Mouse (Mus musculus): ENCODE data around the gene Kcnab3. TPM values are rescaled to one million over a fixed set of nuclear protein-coding genes. Genes with fewer than 3 reads are reported as not detected.

Gene Kcnab3
- polyA plus RNA-seq, 1 experiment from 2014 or later: 0.23 TPM

DNA sequence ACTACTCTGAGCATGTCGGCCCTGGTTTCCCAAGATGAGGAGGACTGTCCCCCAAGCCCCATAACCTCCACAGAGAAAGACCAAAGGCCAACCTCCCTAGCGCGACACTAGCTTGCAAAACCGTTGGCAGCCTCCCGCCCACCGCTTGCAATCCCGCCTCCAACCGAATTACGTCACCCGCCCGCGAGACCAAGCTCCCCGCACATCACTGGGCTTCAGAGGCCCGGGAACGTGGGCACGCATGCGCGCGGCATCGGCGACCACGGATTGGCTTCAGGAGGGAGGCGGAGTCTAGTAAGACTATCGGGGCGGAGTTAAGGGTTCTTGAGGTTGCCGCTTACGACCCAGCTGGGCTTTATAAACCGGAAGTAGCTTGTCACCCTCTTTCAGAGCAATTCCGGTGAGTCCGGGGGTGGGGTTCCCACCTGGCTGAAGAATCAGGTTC, 2.4 kb upstream of the Kcnab3 start, which contains the start of the genes Cntrob and Trappc1:
Gene Cntrob, minus strand, starts transcription at position 109 of the 445 bp plus-strand sequence.
Gene Trappc1, plus strand, starts transcription at position 314 of the 445 bp plus-strand sequence.
- peak within 1 kb of the TSS; percentile 82 for H3K27ac ChIP-seq
- H3K4me3 ChIP-seq (ENCODE audit: inconsistent target): peak within 1 kb of the TSS; percentile 94
- WGBS (ENCODE audit: missing documents): 2% methylated on average over 30 of the region's 30 CpGs

DNA sequence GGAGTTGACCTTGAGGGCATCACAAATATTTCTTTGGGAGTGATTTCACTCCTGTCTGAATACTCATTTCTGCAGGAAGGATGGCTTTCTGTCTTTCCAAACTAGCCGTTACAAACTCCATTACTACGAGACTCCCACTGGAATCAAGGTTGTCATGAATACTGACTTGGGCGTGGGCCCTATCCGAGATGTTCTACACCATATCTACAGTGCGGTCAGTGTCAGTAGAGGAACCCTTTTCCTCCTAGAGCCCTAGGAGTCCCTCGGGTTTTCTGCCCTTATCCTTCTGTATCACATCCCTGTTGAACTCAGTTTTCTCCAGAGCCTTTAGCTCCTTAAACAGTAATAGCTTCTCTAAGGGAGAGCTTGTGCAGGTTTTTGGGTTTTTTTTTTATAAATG, 1.3 kb upstream of the Kcnab3 start:
- WGBS (ENCODE audit: missing documents): 90% methylated on average over 6 of the region's 6 CpGs
- no peaks in the 10 kb centered on the region for H3K36me3 ChIP-seq (ENCODE audit: inconsistent target)
- peak overlapping the region; percentile 94 for H3K4me3 ChIP-seq (ENCODE audit: inconsistent target)
- H3K79me2 ChIP-seq (ENCODE audit: inconsistent target): peaks cover 11% of the 10 kb centered on the region
- H3K27ac ChIP-seq: peak overlapping the region; percentile 82

More for the DNA sequence above, 2.4 kb upstream of the Kcnab3 start, which contains the start of the genes Cntrob and Trappc1:
- Histone ChIP-seq H3K79me2 (ENCODE audit: inconsistent target) (peaks cover 11% of the 10 kb centered on the region), H3K36me3 (ENCODE audit: inconsistent target) (no peaks in the 10 kb centered on the region)

DNA sequence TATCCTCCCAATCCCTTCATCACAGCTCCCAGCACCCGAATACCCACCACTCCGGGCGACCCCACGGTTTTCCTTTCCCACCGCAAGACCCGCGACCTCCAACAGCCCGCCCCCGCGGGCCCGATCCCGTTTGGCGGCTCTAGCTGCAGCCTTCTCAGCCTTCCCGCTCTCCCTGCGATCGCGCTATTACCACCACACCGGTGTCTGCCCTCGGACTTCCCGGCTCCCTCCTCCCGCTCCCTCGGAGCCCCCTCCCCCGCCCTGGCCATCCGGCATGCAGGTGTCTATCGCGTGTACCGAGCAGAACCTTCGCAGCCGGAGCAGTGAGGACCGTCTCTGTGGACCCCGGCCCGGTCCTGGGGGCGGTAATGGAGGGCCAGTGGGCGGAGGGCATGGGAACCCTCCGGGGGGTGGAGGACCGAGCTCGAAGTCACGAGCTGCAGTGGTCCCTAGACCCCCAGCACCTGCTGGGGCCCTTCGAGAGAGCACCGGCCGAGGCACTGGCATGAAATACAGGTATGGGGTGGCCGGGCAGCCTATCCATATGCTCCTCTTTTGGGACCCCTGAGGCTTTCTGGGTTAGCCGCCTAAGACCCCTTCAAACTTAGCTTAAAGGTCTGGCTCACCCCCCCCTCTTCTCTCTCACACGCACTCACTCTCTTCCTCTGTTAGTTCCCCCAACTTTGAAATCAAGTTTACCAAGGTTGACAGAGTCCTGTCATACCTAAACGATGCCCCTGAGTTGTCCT, 524 bp downstream of the Kcnab3 start:
- peaks cover 11% of the 10 kb centered on the region for H3K79me2 ChIP-seq (ENCODE audit: inconsistent target)
- WGBS (ENCODE audit: missing documents): 5% methylated on average over 45 of the region's 45 CpGs
- peak overlapping the region; percentile 82; the same call in 1 of the 2 replicates for H3K27ac ChIP-seq
- H3K4me3 ChIP-seq (ENCODE audit: inconsistent target): peak overlapping the region; percentile 12; the same call in 1 of the 2 replicates
- no peaks in the 10 kb centered on the region for H3K36me3 ChIP-seq (ENCODE audit: inconsistent target)

DNA sequence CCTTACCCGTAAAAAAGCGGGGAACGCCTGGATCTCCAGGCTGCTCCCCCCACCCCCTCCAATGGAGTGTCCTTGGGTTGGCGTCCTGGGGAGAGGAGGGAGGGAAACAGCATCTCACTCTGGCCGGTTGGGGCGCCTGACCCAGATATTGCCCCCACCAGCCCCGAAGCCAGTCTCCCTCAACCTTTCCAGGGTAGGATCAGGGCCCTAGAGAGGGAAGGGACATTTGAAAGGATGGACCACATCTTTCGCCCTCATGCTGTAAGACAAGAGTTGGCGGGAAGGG, 1.0 kb downstream of the Kcnab3 start:
- Histone ChIP-seq H3K27ac (no peak overlapping the region), H3K4me3 (ENCODE audit: inconsistent target) (no peak overlapping the region), H3K79me2 (ENCODE audit: inconsistent target) (peaks cover 11% of the 10 kb centered on the region), H3K36me3 (ENCODE audit: inconsistent target) (no peaks in the 10 kb centered on the region)
- 44% methylated on average over 9 of the region's 9 CpGs for WGBS (ENCODE audit: missing documents)

DNA sequence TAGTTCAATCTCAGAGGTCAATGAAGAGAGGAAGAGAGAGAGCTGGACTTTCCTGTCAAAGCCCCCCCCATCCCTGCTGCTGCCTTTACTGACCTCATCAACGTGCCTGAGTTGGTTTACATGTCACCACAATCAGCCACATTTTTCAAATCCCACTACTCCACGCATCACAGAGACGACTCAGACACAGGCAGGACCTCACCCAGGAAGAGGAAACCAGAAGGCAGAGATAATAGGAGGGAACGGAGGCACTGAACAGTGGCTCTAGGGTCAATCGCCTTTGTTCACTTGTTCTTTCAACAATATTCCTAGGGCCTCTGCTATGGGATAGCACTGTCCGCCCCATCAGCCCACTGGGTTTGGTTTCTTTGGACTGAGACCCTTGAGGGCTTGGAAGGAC, 1.6 kb downstream of the Kcnab3 start:
- no peaks in the 10 kb centered on the region for H3K36me3 ChIP-seq (ENCODE audit: inconsistent target)
- no peak overlapping the region for H3K27ac ChIP-seq
- H3K4me3 ChIP-seq (ENCODE audit: inconsistent target): no peak overlapping the region
- peaks cover 11% of the 10 kb centered on the region for H3K79me2 ChIP-seq (ENCODE audit: inconsistent target)
- WGBS (ENCODE audit: missing documents): 42% methylated on average over 6 of the region's 6 CpGs

DNA sequence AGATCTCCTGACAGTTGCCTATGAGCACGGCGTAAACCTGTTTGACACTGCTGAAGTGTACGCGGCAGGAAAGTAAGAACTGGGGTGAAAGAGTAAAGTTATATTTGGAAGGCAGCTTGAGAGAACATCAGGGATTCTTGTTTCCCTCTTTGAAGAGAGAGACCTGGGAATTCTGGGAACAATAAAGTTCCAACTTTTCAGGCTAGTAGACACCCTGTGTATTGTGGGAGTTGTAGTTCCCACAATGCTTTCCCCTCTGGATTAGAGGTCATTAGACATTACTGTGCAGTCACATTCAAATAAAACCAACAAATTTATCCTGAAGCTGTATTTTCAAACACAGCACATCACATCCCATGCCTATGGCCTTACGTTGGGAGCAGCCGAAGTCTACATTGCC, 2.5 kb downstream of the Kcnab3 start:
- Histone ChIP-seq H3K4me3 (ENCODE audit: inconsistent target) (no peak overlapping the region), H3K27ac (no peak overlapping the region), H3K36me3 (ENCODE audit: inconsistent target) (no peaks in the 10 kb centered on the region), H3K79me2 (ENCODE audit: inconsistent target) (peaks cover 11% of the 10 kb centered on the region)
- 88% methylated on average over 6 of the region's 6 CpGs for WGBS (ENCODE audit: missing documents)

DNA sequence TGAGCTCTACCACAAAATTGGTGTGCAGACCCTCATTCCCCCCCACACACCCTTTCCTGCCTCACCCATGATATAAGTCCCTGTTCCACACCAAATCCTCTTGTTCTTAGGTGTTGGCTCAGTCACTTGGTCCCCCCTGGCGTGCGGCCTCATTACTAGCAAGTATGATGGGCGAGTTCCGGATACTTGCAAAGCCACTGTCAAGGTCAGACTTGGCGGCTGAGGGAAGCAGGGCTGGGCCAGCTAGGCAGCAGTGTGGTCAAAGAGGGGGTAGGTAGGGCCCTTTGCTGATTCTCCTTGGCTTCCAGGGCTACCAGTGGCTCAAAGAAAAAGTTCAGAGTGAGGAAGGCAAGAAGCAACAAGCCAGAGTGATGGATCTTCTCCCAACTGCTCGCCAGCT, 5.1 kb downstream of the Kcnab3 start:
- Histone ChIP-seq H3K36me3 (ENCODE audit: inconsistent target) (no peaks in the 10 kb centered on the region), H3K79me2 (ENCODE audit: inconsistent target) (no peaks in the 10 kb centered on the region), H3K27ac (no peak overlapping the region), H3K4me3 (ENCODE audit: inconsistent target) (no peak overlapping the region)
- WGBS (ENCODE audit: missing documents): 92% methylated on average over 6 of the region's 6 CpGs

DNA sequence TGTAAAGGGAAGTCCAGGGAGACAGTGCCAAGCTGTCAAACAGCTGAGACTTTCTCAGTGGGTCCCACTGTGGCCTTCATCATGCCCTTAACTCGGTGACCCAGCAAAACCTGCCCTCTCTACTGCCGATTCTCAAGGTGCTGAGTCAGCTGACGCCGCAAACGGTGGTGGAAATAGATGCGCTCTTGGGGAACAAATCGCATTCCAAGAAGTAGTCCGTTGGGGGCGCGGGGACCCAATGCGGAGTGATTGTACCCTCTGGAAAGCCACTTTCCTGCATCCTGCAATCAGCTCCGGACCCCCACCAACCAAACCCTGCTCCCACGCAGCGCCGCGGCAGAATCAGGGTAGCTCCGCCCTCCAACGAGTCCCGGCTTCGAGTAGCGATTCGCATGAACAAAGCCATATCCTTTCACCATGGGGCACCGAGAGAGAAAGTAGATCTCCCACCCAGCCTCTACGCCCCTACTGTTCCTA, 5.9 kb downstream of the Kcnab3 start:
- Histone ChIP-seq H3K36me3 (ENCODE audit: inconsistent target) (no peaks in the 10 kb centered on the region), H3K27ac (0 out of 2 replicates have a peak overlapping the region, but pooled peaks have one; percentile 4), H3K79me2 (ENCODE audit: inconsistent target) (no peaks in the 10 kb centered on the region), H3K4me3 (ENCODE audit: inconsistent target) (peak overlapping the region; percentile 42)
- 2% methylated on average over 24 of the region's 24 CpGs for WGBS (ENCODE audit: missing documents)

DNA sequence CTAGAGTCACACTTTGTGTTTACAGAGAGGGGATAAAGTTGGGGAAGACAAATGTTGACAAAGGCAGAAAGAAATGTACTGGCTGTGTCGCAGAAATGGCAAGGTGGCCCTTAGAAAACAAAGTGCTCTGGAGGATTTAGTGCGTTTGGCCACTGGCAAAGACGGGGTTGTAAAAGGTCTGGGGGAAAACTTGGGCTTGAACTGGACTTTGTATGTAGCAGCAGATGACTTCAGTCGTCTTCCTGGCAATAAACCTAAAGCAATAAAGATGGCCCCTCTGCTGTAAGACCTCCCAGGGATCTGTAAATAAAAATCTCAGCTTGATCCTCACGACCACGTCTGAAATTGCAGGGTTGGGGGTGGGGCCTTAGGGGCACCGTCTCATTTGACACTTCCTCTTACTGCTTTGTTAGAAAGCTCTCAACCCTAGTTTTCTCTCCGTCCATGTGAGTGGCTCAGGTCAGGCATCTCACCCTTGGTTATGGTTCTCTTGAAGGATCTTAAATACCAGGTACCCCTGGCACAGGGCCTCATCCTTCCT, 6.7 kb downstream of the Kcnab3 start:
- no peaks in the 10 kb centered on the region for H3K79me2 ChIP-seq (ENCODE audit: inconsistent target)
- whole genome bisulfite sequencing (ENCODE audit: missing documents): 47% methylated on average over 8 of the region's 8 CpGs
- no peak overlapping the region for H3K27ac ChIP-seq
- no peaks in the 10 kb centered on the region for H3K36me3 ChIP-seq (ENCODE audit: inconsistent target)
- H3K4me3 ChIP-seq (ENCODE audit: inconsistent target): no peak overlapping the region

DNA sequence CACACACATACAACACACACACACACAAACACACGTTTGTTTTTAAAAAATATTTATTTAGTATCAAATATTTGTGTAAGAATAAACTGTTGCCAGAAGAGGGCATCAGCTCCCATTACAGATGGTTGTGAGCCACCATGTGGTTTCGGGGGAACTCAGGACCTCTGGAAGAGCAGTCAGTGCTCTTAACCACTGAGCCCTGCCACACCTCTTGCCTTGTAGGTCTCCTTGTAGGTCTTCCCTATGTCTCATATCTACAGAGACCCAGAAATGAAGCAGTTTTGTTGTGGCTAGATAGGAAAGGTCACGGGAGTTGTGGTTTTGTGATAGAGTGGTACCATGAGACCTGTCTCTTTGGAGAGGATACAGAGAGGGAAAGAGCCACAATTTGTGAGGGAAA, 7.9 kb downstream of the Kcnab3 start:
- WGBS (ENCODE audit: missing documents): 19% methylated on average over 2 of the region's 3 CpGs
- Histone ChIP-seq H3K36me3 (ENCODE audit: inconsistent target) (no peaks in the 10 kb centered on the region), H3K4me3 (ENCODE audit: inconsistent target) (no peak overlapping the region), H3K27ac (no peak overlapping the region), H3K79me2 (ENCODE audit: inconsistent target) (no peaks in the 10 kb centered on the region)

DNA sequence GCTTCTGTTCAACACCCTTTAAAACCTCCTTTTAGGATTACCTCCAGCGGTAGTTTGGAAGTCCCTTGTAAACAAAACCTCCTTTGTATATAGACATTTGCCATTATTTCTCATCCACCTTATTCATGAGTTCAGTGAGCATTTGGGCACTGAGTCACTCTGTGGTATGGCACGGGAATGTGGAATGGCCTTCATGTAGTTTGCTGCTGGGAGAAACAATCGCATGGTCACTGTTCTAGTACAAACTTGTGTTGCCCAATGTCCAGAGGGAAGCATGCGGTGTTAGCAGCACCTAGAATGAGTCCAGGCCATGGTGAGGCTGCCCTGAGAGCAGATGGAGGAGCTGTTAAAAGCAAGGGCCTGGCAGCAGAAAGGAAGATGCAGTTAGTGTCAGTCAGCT, 8.7 kb downstream of the Kcnab3 start:
- H3K27ac ChIP-seq: no peak overlapping the region
- 85% methylated on average over 4 of the region's 4 CpGs for WGBS (ENCODE audit: missing documents)
- H3K4me3 ChIP-seq (ENCODE audit: inconsistent target): no peak overlapping the region
- no peaks in the 10 kb centered on the region for H3K79me2 ChIP-seq (ENCODE audit: inconsistent target)
- H3K36me3 ChIP-seq (ENCODE audit: inconsistent target): no peaks in the 10 kb centered on the region

DNA sequence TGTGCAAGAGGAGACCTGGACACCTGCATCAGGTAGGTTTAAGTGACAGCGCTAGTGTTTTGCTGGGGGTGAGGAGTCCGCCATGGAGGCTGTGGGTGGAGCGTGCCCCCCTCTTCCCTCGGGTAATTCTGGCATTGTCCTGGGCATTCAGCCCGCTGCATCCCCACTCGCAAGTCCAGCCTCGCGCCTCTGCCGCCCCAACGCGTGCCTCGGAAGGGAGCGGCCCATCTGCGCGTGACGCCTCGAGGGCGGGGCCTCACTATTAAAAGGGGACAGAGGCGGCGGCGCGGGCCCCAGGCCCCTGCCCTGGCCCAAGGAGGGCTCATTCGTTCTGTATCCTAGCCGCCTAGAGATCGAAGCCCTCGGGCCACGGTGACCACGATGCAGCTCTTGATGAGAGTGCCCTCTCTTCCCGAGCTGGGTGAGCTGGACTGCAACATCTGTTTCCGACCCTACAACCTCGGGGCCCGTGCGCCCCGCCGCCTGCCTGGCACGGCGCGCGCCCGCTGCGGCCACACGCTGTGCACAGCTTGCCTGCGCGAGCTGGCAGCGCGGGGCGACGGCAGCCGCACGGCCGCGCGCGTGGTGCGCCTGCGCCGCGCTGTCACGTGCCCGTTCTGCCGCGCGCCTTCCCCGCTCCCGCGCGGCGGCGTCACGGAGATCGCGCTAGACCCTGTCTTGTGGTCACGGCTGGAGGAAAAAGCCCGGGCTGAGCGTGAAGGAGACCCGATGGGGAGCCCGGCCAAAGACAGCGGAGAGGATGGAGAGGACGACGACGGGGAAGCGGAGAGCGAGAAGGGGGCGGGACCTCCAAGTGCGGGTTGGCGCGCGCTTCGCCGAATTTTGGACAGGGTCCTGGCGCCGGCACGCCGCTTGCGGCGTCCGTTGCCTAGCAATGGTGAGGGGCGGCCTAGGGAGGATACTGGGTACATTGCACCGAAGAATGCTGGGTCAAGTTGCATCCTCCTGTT, 14.4 kb downstream of the Kcnab3 start, which contains the start of gene Rnf227:
Gene Rnf227, plus strand, starts transcription at position 301 of the 971 bp plus-strand sequence.
- no peak within 1 kb of the TSS for H3K27ac ChIP-seq
- 5% methylated on average over 99 of the region's 99 CpGs for WGBS (ENCODE audit: missing documents)

DNA sequence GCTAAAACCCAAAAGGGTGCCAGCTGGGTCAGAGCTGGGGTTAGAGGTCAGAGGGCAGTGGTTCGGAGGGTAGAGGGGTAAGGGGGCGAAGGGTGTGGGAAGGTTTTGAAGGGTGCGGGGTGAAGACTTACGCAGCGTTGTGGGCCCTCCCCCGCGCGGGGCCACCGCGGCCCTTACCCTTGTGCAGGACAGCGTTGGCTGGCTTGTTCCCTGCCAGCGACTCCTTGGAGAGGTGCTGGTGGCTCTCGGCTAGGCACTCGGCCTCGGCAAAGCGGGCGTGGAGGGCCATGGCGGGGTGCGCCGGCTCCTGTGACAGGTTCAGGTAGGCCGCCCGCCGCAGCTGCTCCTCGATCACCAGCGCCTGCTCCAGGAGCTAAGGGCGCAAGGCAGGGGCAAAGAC, 20.4 kb downstream of the Kcnab3 start:
- Histone ChIP-seq H3K79me2 (ENCODE audit: inconsistent target) (no peaks in the 10 kb centered on the region), H3K4me3 (ENCODE audit: inconsistent target) (no peak overlapping the region), H3K27ac (no peak overlapping the region), H3K36me3 (ENCODE audit: inconsistent target) (peaks cover 51% of the 10 kb centered on the region)
- WGBS (ENCODE audit: missing documents): 97% methylated on average over 26 of the region's 26 CpGs

More for the DNA sequence above, 14.4 kb downstream of the Kcnab3 start, which contains the start of gene Rnf227:
- Histone ChIP-seq H3K79me2 (ENCODE audit: inconsistent target) (no peaks in the 10 kb centered on the region), H3K36me3 (ENCODE audit: inconsistent target) (no peaks in the 10 kb centered on the region), H3K4me3 (ENCODE audit: inconsistent target) (peak within 1 kb of the TSS; percentile 14)

DNA sequence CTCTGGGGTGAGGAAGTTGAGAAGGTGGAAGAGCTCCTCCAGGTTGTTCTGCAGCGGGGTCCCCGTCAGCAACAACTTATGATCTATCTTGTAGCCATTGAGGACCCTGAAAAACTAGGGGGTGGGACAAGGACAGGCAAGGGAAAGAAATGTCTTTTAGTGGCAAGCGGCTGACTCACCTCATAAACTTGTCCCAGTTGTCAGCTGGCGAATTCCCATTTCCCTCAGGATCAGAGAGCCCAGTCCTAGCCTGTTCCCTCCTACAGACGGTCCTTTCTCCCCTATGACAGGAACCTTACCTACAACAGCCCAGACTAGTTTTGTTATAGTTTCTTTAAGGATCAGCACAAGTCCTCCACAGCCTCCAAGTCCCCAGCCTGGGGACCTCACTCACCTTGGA, 30.5 kb downstream of the Kcnab3 start:
- WGBS (ENCODE audit: missing documents): 92% methylated on average over 5 of the region's 5 CpGs
- Histone ChIP-seq H3K27ac (no peak overlapping the region), H3K36me3 (ENCODE audit: inconsistent target) (peaks cover 85% of the 10 kb centered on the region), H3K4me3 (ENCODE audit: inconsistent target) (no peak overlapping the region), H3K79me2 (ENCODE audit: inconsistent target) (no peaks in the 10 kb centered on the region)

Measured in macrophage (primary cell).